Mouse (Mus musculus): ENCODE measurements around the gene Mettl7a2. TPM values are rescaled to one million over a fixed set of nuclear protein-coding genes. Genes with fewer than 3 reads are reported as not detected.
A peak's percentile ranks its signal among the peaks of the same experiment; 100 is the strongest.
"Not testable (repeated sequence)": the region's sequence is repeated elsewhere in the genome, so short reads cannot be mapped to it uniquely, and the experiment has no call there.

The Mettl7a2 gene
- total RNA-seq, 2 experiments from 2014 or later: 0.59 to 0.89 TPM

DNA sequence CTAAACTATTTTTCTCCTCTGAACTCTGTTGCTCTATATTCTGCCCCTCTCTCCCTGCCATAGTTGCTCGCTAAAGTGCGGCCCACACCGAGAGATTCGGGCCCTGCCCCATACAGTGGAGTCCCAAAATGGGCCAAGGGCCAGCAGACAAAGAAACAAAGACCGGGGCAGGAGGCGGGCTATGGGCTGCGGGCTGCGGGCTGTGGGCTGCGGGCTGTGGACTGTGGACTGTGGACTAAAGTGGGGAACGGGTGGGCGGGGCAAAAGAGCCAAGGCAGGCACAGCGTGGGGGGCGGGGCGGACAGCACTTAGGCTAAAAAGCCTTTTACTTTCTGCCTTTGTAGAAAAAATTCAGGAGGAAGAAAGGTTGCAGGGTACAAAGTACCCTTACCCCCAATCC is 6.2 kb upstream of the Mettl7a2 start:
- Histone ChIP-seq H3K27ac (no peak overlapping the region), H3K4me3 (no peak overlapping the region)
- no peak for DNase-seq (ENCODE audit: extremely low spot score in 1 of 2, low spot score in 2 of 2)
- intact Hi-C loops (cut with DNase I): no loop called here
- TF ChIP-seq CTCF (IDR thresholded peaks at IDR 0.05): no peak

DNA sequence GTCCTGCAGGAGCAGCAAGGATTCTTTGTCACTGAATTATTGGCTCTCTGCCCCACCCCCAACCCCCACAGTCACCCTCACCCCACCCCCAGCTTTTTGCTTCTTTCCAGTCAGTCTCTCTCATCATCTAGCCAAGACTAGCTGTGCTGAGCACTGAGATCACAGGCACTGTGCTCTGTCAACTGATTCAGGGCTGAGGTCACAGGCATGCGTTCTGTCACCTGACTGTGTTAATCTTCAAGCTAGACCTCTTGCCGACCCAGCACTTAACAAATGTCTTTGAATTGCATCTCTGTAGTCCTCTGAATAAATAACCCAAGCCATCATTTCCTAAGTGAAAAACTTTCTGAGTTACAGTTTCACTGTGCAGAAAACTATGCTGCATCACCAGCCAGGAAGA is 3.5 kb upstream of the Mettl7a2 start:
- Histone ChIP-seq H3K27ac (no peak overlapping the region), H3K4me3 (no peak overlapping the region)
- intact Hi-C loops (cut with DNase I): no loop called here
- TF ChIP-seq CTCF (IDR thresholded peaks at IDR 0.05): no peak
- DNase-seq (ENCODE audit: extremely low spot score in 1 of 2, low spot score in 2 of 2): no peak

DNA sequence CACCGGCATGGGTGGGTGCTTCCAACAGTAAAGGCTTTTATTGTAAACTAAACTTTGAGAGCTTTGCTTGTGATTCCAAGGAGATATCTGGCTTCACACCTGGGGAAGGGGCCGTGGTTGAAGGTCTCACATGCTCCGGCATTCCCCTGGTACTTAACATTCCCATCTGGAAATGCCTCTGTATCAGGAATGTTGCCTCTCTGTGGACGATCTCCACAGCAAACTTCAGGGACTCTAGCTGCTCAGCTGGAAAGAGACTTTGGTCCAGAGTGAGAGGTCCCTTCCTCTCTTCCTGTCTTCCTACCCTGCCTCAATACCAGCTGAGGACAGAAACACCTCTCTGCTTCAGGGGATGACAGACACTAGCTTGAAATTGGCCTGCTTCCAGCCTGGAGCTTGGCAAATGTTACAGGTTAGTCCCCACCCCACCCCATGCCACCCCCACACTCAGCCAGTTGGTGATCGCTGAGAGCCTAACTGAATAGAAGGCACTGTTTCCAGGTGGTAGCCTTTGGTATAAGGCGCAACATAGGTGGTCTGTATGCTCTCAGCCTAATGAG is 1.4 kb upstream of the Mettl7a2 start:
- Histone ChIP-seq H3K27ac (no peak overlapping the region), H3K4me3 (no peak overlapping the region)
- TF ChIP-seq CTCF (IDR thresholded peaks at IDR 0.05): no peak
- no peak for DNase-seq (ENCODE audit: extremely low spot score in 1 of 2, low spot score in 2 of 2)
- intact Hi-C loops (cut with DNase I): no loop called here

DNA sequence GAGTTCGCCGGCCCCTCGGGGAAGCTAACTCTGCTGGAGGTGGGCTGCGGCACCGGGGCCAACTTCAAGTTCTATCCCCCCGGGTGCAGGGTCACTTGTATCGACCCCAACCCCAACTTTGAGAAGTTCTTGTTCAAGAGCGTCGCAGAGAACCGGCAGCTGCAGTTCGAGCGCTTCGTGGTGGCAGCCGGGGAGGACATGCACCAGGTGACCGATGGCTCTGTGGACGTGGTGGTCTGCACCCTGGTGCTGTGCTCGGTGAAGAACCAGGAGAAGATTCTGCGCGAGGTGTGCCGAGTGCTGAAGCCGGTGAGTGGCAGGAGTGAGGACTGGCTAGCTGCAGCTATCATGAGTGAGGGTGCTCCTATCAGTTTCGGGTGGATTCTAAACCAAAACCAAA is 399 bp downstream of the Mettl7a2 start:
- intact Hi-C loops (cut with DNase I); H3K27ac ChIP-seq; DNase-seq (ENCODE audit: extremely low spot score in 1 of 2, low spot score in 2 of 2); H3K4me3 ChIP-seq: not testable (repeated sequence)

DNA sequence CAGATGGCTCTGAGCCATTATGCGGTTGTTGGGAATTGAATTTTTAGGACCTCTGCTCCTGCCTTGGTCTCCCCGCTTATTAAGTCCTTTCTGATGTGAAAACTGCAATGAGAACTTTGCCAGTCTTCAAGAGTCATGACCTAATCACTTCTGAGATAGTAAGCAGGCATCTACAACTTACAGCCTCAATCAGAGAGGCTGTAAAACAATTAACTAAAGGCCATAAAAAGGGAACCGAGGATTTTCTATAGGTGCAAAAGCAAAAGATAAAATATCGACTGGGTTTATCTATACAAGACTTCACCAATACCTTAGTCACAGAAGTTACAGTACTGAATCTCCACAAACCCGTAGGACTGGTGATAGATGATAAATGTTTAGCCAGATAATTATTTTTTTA is 2.9 kb downstream of the Mettl7a2 start:
- no peak for TF ChIP-seq CTCF (IDR thresholded peaks at IDR 0.05)
- H3K27ac ChIP-seq: no peak overlapping the region
- intact Hi-C loops (cut with DNase I): no loop called here
- no peak for DNase-seq (ENCODE audit: extremely low spot score in 1 of 2, low spot score in 2 of 2)
- no peak overlapping the region for H3K4me3 ChIP-seq

DNA sequence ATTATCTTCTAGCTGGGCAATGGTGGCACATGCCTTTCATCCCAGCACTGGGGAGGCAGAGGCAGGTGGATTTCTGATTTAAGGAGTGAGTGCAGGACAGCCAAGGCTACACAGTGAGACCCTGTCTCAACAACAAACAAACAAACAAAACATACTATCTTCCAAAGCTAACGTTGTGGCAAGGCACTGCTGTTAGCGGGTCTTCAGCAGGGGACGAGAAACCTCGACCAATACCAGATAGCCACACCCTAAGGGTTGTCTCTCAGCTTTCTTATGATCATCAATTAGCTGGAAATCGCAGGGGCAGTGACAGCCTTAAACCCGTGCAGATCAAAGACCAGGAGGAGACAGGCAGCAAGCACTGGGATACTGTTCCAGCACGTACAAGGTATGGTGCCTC is 11.2 kb downstream of the Mettl7a2 start, which contains the start of gene Higd1c:
Gene Higd1c, plus strand, starts transcription at position 301 of the 400 bp plus-strand sequence.
- intact Hi-C loops (cut with DNase I): no loop called here
- no peak for TF ChIP-seq CTCF (IDR thresholded peaks at IDR 0.05)
- no peak within 1 kb of the TSS for H3K4me3 ChIP-seq

DNA sequence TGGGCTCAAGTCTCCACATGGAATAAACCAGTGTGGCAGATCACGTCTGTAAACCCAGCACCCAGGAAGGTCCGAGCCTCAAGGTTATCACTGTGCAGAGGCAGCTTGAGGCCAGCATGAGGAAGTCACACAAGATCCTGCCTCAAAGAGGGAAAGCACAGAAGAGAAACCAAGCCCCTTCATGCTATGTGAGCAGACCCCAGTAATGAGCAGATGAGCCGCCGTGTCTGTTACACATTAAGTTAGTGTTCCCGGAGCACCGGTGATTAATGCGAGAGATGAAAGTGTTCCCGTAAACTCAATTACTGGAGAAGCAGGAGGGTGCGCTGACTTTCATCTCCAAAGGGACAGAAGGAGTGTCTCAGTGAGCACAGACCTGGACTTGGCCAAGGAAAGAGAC is 13.0 kb downstream of the Mettl7a2 start:
- DNase-seq (ENCODE audit: extremely low spot score in 1 of 2, low spot score in 2 of 2); H3K4me3 ChIP-seq; H3K27ac ChIP-seq; intact Hi-C loops (cut with DNase I): not testable (repeated sequence)

More for the DNA sequence above, 11.2 kb downstream of the Mettl7a2 start, which contains the start of gene Higd1c:
- DNase-seq (ENCODE audit: extremely low spot score in 1 of 2, low spot score in 2 of 2): no peak
- H3K27ac ChIP-seq: no peak within 1 kb of the TSS

DNA sequence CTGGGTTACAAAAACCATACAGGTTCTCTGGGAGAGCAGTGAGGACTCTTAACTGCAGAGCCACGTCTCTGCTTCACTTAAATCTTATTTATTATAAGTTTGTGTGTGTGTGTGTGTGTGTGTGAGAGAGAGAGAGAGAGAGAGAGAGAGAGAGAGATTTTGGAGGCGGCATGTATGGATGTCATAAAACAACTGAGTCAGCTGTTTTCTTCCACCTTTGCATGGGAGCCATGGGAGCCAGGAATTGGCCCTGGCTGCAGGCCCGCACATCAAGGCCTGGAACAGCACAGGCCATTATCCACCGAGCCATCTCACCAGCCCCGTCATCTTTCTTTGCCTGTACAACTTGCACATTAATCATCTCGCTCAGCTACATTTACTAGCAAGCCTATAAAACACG is 14.1 kb downstream of the Mettl7a2 start:
- DNase-seq (ENCODE audit: extremely low spot score in 1 of 2, low spot score in 2 of 2): no peak
- Histone ChIP-seq H3K4me3 (no peak overlapping the region), H3K27ac (no peak overlapping the region)
- no peak for TF ChIP-seq CTCF (IDR thresholded peaks at IDR 0.05)
- intact Hi-C loops (cut with DNase I): no loop called here

DNA sequence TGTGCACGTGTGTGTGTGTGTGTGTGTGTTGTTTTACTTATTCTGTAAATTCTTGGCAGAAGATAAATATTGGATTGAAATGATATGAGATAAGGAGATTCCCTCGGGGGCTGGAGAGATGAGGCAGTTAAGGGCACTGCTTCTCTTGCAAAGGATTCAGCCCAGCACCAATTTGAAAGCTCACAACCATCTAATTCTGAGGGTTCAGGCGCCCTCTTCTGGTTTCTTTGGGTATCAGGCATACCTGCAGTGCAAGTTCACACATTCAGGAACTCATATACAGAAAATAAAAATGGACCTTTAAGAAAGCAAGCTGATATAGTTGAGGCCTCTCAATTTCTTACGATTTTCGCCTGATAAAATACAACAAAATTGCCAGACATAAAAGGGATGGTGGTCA is 22.1 kb downstream of the Mettl7a2 start:
- H3K4me3 ChIP-seq: no peak overlapping the region
- DNase-seq (ENCODE audit: extremely low spot score in 1 of 2, low spot score in 2 of 2): peak; percentile 62 to 74
- peak; percentile 80 for TF ChIP-seq CTCF (IDR thresholded peaks at IDR 0.05)
- no peak overlapping the region for H3K27ac ChIP-seq
- intact Hi-C loops (cut with DNase I): loop anchor here (2.0 kb wide), 1 partner anchor 112 kb away; no protein-coding TSS in a partner anchor

DNA sequence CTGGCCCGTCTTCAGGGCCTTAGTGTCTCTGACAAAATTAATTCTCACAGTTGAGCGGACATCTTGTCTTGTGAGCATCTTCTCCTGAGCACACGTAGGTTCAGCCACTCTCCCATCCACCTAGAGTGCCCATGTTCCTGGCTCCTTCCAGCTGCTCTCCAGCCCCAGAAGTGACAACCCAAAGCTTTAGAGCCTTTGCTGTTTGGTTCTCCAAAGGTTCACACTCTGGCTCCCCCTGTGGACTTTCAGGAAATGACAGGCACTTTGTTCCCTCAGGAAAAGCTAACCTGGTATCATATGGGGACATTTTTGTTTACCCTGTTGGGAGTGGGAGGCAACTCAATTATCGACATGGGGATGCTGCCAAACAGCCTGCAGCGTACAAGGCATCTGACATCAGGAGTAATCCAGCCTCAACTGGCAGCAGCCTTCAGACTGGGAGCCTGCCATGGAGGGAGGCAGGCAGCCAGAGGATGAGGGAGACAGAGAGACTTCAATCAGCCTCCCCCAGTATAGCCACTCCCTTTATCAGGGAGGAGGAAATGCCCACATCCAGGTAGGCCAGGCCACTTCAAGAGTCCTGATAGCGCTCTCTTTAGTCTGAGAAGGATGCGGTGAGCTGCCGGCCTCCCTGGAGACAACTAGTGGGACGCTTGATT is 25.0 kb downstream of the Mettl7a2 start:
- intact Hi-C loops (cut with DNase I): not testable (repeated sequence)

DNA sequence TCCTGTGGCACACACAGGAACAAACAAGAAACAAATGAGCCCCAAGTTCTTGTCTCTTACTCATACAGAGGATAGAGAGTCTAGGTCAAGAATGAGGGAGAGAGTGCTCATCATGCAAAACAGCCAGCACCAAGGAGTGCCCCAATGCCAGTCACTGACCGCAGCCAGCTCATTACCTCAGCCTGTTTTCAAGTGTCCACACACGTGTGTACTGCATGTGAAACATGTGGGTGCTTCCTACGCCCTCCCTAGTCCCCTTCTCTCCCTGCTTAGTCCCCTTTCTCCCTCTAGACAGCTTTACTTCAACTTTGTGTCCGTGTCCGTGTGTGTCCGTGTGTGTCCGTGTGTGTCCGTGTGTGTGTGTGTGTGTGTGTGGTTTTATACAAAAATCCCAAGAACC is 26.7 kb downstream of the Mettl7a2 start:
- no peak overlapping the region for H3K4me3 ChIP-seq
- intact Hi-C loops (cut with DNase I): no loop called here
- TF ChIP-seq CTCF (IDR thresholded peaks at IDR 0.05): no peak
- no peak overlapping the region for H3K27ac ChIP-seq
- no peak for DNase-seq (ENCODE audit: extremely low spot score in 1 of 2, low spot score in 2 of 2)

More for the DNA sequence above, 25.0 kb downstream of the Mettl7a2 start:
- not testable (repeated sequence) for H3K4me3 ChIP-seq; DNase-seq (ENCODE audit: extremely low spot score in 1 of 2, low spot score in 2 of 2); H3K27ac ChIP-seq
- TF ChIP-seq CTCF (IDR thresholded peaks at IDR 0.05): peak; percentile 32

DNA sequence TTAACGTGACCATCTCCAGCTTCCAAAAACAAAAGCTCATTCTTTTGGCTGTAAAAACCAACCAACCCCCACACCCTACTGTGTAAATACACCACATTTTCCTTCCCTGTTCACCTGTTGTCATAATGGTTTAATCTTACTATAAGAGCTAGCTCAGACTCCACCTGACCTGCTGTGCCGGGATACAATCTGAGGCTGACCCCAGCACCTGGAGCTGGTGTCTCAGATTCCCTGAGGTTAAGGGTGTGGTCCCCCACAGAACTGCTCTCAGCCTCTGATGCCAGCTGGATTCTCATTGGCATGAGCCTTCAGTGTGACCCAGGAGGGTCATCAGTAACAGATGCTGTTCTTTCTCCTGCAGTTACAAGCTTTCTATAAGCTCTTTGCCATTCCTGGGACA is 27.1 kb downstream of the Mettl7a2 start:
- H3K4me3 ChIP-seq: no peak overlapping the region
- TF ChIP-seq CTCF (IDR thresholded peaks at IDR 0.05): no peak
- DNase-seq (ENCODE audit: extremely low spot score in 1 of 2, low spot score in 2 of 2): no peak
- no peak overlapping the region for H3K27ac ChIP-seq
- intact Hi-C loops (cut with DNase I): no loop called here

DNA sequence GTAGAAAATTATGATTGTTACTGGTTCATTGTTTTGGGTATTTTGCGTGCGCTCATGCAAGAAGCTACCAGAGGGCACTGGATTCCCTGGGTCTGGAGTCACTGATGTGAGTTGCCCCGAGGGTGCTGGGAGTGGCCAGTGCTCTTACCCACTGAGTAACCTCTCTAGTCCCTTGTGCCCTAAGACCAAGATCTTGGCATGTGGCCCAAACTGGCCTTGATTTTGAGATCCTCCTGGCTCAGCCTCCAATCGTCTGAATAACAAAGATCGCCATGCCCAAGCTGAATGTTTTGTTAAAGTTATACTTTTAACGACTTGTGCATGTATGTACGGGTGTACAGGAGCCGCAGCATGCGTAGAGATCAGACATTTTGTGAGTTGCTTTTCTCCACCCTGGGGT is 32.7 kb downstream of the Mettl7a2 start:
- intact Hi-C loops (cut with DNase I): no loop called here
- no peak overlapping the region for H3K27ac ChIP-seq
- no peak for DNase-seq (ENCODE audit: extremely low spot score in 1 of 2, low spot score in 2 of 2)
- no peak for TF ChIP-seq CTCF (IDR thresholded peaks at IDR 0.05)
- H3K4me3 ChIP-seq: no peak overlapping the region

Measured in left cerebral cortex, adult 2 months (tissue).